In the genomic region with DNA sequence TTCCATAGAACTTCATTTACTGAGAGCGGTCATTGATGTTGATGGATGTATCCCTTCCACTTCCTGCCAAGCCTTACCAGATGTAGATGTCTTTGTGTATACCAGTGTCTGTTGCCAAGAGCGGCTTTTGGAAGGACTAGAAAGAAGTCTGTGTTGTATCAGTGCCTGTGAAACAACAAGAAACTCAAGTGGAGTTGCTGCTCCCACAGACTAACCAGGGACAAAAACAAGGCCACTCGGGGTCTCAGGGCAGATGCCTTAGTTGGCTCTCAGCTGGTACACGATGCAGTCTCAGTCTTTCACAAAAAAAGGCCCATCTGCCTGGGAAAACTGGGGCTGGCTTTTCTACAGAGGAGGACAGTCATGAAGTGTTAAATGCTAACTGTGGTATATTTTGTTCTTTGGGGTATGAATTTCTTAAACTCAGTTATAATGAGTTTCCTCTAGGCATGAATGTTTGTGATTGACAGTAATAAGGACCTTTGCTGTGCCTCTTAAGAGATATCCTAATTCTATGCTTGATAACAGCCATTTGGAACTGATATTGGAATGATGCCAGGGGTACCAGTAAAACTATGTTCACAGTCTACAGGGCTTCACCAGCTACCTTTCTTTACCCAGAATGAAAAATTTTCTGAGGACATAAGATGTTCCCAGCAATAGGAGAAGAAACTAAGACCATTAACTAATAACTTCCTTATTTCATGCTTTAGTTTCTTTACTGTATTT, we compare ENCODE assay signal across 14 mouse cellular contexts.
A peak's percentile ranks its signal among the peaks of the same experiment; 100 is the strongest.
DNase-seq lines count a peak whose midpoint lies in the region; ATAC-seq lines count a peak whose summit lies in the region.
"Had no signal": no experiment of that assay in that cellular context is flagged by ENCODE, and none has a peak within 500 bp of the region (broad histone marks: within the 10 kb centered on the region; RNA-seq: fewer than 3 reads in every experiment).

No protein-coding gene starts in this region.

- no peak overlapping the region for H3K4me2 ChIP-seq in forebrain, embryonic 13.5 days
- H3K4me2 ChIP-seq in forebrain, embryonic 11.5 days (ENCODE audit: low read depth, low read length, severe bottlenecking) = no peak overlapping the region
- H3K4me2 ChIP-seq: embryonic facial prominence, embryonic 12.5 days; midbrain, embryonic 12.5 days had no signal

- H3K4me3 ChIP-seq in forebrain, embryonic 13.5 days = no peak overlapping the region
- H3K4me3 ChIP-seq in forebrain, embryonic 11.5 days (ENCODE audit: low read depth, low read length) = no peak overlapping the region
- H3K4me3 ChIP-seq: embryonic facial prominence, embryonic 12.5 days; heart, adult 2 months; midbrain, embryonic 12.5 days had no signal

- H3K4me1 ChIP-seq in forebrain, embryonic 13.5 days = no peaks in the 10 kb centered on the region
- H3K4me1 ChIP-seq in forebrain, embryonic 11.5 days (replicated peaks; ENCODE audit: control insufficient read depth, insufficient read depth, low read length) = no peaks in the 10 kb centered on the region
- H3K4me1 ChIP-seq: embryonic facial prominence, embryonic 12.5 days; midbrain, embryonic 12.5 days had no signal

- H3K27me3 ChIP-seq in forebrain, embryonic 13.5 days = no peaks in the 10 kb centered on the region
- no peaks in the 10 kb centered on the region for H3K27me3 ChIP-seq in forebrain, embryonic 11.5 days (ENCODE audit: control insufficient read depth, insufficient read depth, low read length)
- H3K27me3 ChIP-seq: embryonic facial prominence, embryonic 12.5 days; midbrain, embryonic 12.5 days had no signal

- H3K9me3 ChIP-seq in forebrain, embryonic 13.5 days (replicated peaks) = no peaks in the 10 kb centered on the region
- no peaks in the 10 kb centered on the region for H3K9me3 ChIP-seq in forebrain, embryonic 11.5 days (ENCODE audit: control insufficient read depth, low read length)
- H3K9me3 ChIP-seq: embryonic facial prominence, embryonic 12.5 days; midbrain, embryonic 12.5 days had no signal

- WGBS in forebrain, embryonic 13.5 days = 80% methylated on average over 4 of the region's 4 CpGs
- 90% methylated on average over 4 of the region's 4 CpGs for WGBS in forebrain, embryonic 11.5 days

- no peak overlapping the region for H3K9ac ChIP-seq in forebrain, embryonic 13.5 days
- H3K9ac ChIP-seq in forebrain, embryonic 11.5 days (ENCODE audit: low read length) = no peak overlapping the region
- H3K9ac ChIP-seq: embryonic facial prominence, embryonic 12.5 days; liver, embryonic 14.5 days; midbrain, embryonic 12.5 days had no signal

- H3K27ac ChIP-seq in forebrain, embryonic 13.5 days = no peak overlapping the region
- no peak overlapping the region for H3K27ac ChIP-seq in forebrain, embryonic 11.5 days (ENCODE audit: low read depth, low read length)
- H3K27ac ChIP-seq: embryonic facial prominence, embryonic 12.5 days; heart, adult 2 months; liver, embryonic 14.5 days; midbrain, embryonic 12.5 days had no signal

- no peak for DNase-seq in forebrain, embryonic 11.5 days (ENCODE audit: low spot score)
- peak; percentile 11 to 28 for DNase-seq in layer of hippocampus, postnatal 10 days (ENCODE audit: low spot score in 2 of 2)
- no peak for DNase-seq in layer of hippocampus, adult 11-12 months (ENCODE audit: low spot score)
- DNase-seq in 3T3-L1 (ENCODE audit: low read depth, low spot score) = peak; percentile 13
- peak; percentile 58 for DNase-seq in lung, postnatal 10 days
- no peak for DNase-seq in c-Kit-positive CD71-positive TER-119-positive erythroid progenitor cells, embryonic 14.5 days (ENCODE audit: low spot score)
- DNase-seq in right cerebral cortex, adult 18-20 months = no peak
- DNase-seq: cerebellum, adult 9-10 months; heart, adult 2 months; thymus, adult 18-20 months had no signal

- ATAC-seq in forebrain, embryonic 13.5 days = peak; percentile 52; the same call in 1 of the 2 replicates
- no peak for ATAC-seq in forebrain, embryonic 11.5 days (replicated peaks; ENCODE audit: low FRiP score)

- H3K36me3 ChIP-seq in forebrain, embryonic 13.5 days (ENCODE audit: poor library complexity, severe bottlenecking) = no peaks in the 10 kb centered on the region
- no peaks in the 10 kb centered on the region for H3K36me3 ChIP-seq in forebrain, embryonic 11.5 days (ENCODE audit: control insufficient read depth, insufficient read depth, low read length)
- H3K36me3 ChIP-seq: embryonic facial prominence, embryonic 12.5 days; midbrain, embryonic 12.5 days had no signal

Comparison
In these comparisons a context has a peak if more than half of its experiments do, and no peak if none do; other contexts are left out.
1. DNase-seq: peak in layer of hippocampus, postnatal 10 days (2 of 2), 3T3-L1 (single experiment) and lung, postnatal 10 days (single experiment); none in forebrain, embryonic 11.5 days (single experiment), layer of hippocampus, adult 11-12 months (single experiment), c-Kit-positive CD71-positive TER-119-positive erythroid progenitor cells, embryonic 14.5 days (single experiment) and right cerebral cortex, adult 18-20 months (single experiment).